ENCODE assay signal across 25 mouse cellular contexts in the genomic region with DNA sequence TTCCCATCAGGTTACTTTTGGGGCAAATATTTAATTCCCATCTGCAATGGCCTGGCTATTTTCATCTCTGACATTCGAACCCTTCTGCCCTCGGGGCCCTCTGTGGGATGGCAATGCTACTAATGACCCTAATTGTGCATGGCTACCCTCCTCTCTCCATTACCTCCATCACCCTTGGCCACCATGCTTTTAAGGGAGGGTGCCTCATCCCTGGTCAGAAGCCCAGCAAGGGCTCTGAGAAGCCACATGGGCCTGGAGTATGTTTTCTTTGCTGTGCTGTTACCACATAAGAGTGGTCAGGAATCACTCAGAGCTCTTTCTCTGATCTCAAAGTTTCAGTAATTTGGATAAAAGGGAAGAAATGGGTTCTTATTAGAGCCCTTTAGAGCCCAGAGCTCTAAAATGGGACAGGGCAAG. TPM values are rescaled to one million over a fixed set of nuclear protein-coding genes. Genes with fewer than 3 reads are reported as not detected.
DNase-seq lines count a peak whose midpoint lies in the region; ATAC-seq lines count a peak whose summit lies in the region.
"Had no signal": no experiment of that assay in that cellular context is flagged by ENCODE, and none has a peak within 500 bp of the region (broad histone marks: within the 10 kb centered on the region; RNA-seq: fewer than 3 reads in every experiment).

No protein-coding gene starts in this region.

- no peaks in the 10 kb centered on the region for H3K36me3 ChIP-seq in neural tube, embryonic 15.5 days
- no peaks in the 10 kb centered on the region for H3K36me3 ChIP-seq in embryonic facial prominence, embryonic 10.5 days (replicated peaks)
- H3K36me3 ChIP-seq: embryonic facial prominence, embryonic 13.5 days; heart, embryonic 12.5 days; stomach, embryonic 15.5 days had no signal

- 84% methylated on average over 2 of the region's 2 CpGs for WGBS in neural tube, embryonic 15.5 days
- WGBS in embryonic facial prominence, embryonic 10.5 days, result 82% methylated on average over 2 of the region's 2 CpGs

- no peak overlapping the region for H3K4me3 ChIP-seq in neural tube, embryonic 15.5 days (replicated peaks)
- H3K4me3 ChIP-seq in embryonic facial prominence, embryonic 10.5 days, result no peak overlapping the region
- H3K4me3 ChIP-seq: embryonic facial prominence, embryonic 13.5 days; heart, embryonic 12.5 days; stomach, embryonic 15.5 days had no signal

- no peaks in the 10 kb centered on the region for H3K4me1 ChIP-seq in neural tube, embryonic 15.5 days
- H3K4me1 ChIP-seq in embryonic facial prominence, embryonic 10.5 days, result no peaks in the 10 kb centered on the region
- H3K4me1 ChIP-seq: embryonic facial prominence, embryonic 13.5 days; heart, embryonic 12.5 days; stomach, embryonic 15.5 days had no signal

- intact Hi-C loops in heart, postnatal 25 days (cut with DNase I), result no loop called here
- intact Hi-C loops in left cerebral cortex, postnatal 36 days (cut with DNase I), result no loop called here

- H3K9ac ChIP-seq in neural tube, embryonic 15.5 days (replicated peaks), result no peak overlapping the region
- H3K9ac ChIP-seq: embryonic facial prominence, embryonic 13.5 days; heart, embryonic 12.5 days; stomach, embryonic 15.5 days had no signal

- H3K4me2 ChIP-seq in neural tube, embryonic 15.5 days, result no peak overlapping the region
- H3K4me2 ChIP-seq: embryonic facial prominence, embryonic 13.5 days; heart, embryonic 12.5 days; midbrain, embryonic 11.5 days; stomach, embryonic 15.5 days had no signal

- no peaks in the 10 kb centered on the region for H3K27me3 ChIP-seq in neural tube, embryonic 15.5 days (replicated peaks)
- no peaks in the 10 kb centered on the region for H3K27me3 ChIP-seq in embryonic facial prominence, embryonic 10.5 days (replicated peaks; ENCODE audit: low read depth, poor library complexity, severe bottlenecking)
- H3K27me3 ChIP-seq: embryonic facial prominence, embryonic 13.5 days; heart, embryonic 12.5 days; stomach, embryonic 15.5 days had no signal

- no peak for ATAC-seq in neural tube, embryonic 15.5 days (ENCODE audit: low FRiP score)
- ATAC-seq: intestine, embryonic 16.5 days had no signal

- H3K9me3 ChIP-seq in neural tube, embryonic 15.5 days (replicated peaks), result peaks cover 62% of the 10 kb centered on the region
- H3K9me3 ChIP-seq in embryonic facial prominence, embryonic 10.5 days, result peaks cover 92% of the 10 kb centered on the region
- H3K9me3 ChIP-seq: stomach, embryonic 15.5 days had no signal

- H3K27ac ChIP-seq in neural tube, embryonic 15.5 days (replicated peaks), result no peak overlapping the region
- H3K27ac ChIP-seq in embryonic facial prominence, embryonic 10.5 days (replicated peaks), result no peak overlapping the region
- H3K27ac ChIP-seq: embryonic facial prominence, embryonic 13.5 days; stomach, embryonic 15.5 days had no signal

- peak; percentile 90 for DNase-seq in heart, adult 11 months
- DNase-seq in heart, postnatal 25 days (ENCODE audit: low spot score), result no peak
- peak; percentile 13 for DNase-seq in neural tube, embryonic 10.5 days (ENCODE audit: extremely low spot score, low spot score)
- DNase-seq in embryonic facial prominence, embryonic 10.5 days (ENCODE audit: low spot score), result peak; percentile 10
- DNase-seq in skeletal muscle tissue, adult 2 months (ENCODE audit: low read depth, low spot score), result peak; percentile 8
- DNase-seq in left cerebral cortex, postnatal 36 days (ENCODE audit: low spot score in 2 of 2), result no peak
- no peak for DNase-seq in lung, postnatal 36 days
- DNase-seq: cerebellum, postnatal 14 days; gastrocnemius, postnatal 25 days; heart, postnatal 36 days; kidney, postnatal 14 days; lung, postnatal 4 days; right cerebral cortex, adult 18-20 months had no signal

RNA-seq across cellular contexts. Expression of gene Trpm8, which starts 22.1 kb away (rescaled TPM):
- not detected for total RNA-seq in heart, postnatal 25 days (2021)
- 0.11 and 0.14 TPM in 2 replicates for polyA plus RNA-seq in neural tube, embryonic 15.5 days (2015; fragmentation: Nextera tagmentation; extraction: Ambion mirVana)
- polyA plus RNA-seq in embryonic facial prominence, embryonic 10.5 days (2016; fragmentation: Nextera tagmentation; extraction: Ambion mirVana), result not detected in 2 replicates
- under 1 TPM in 1 of 2 experiments, not detected in 1; 0.25 TPM for total RNA-seq in left cerebral cortex, postnatal 36 days (2021)
- total RNA-seq: adrenal gland, adult 18-20 months; gastrocnemius, postnatal 25 days; heart, postnatal 36 days; monocyte, adult 5-6 weeks; neutrophil, adult 5-6 weeks had no signal
- polyA plus RNA-seq: embryonic facial prominence, embryonic 13.5 days; forebrain, embryonic 11.5 days; heart, embryonic 12.5 days; intestine, embryonic 16.5 days; limb, embryonic 14.5 days; liver, embryonic 16.5 days; midbrain, embryonic 11.5 days; stomach, embryonic 15.5 days had no signal

RNA-seq across cellular contexts. Expression of gene Hjurp, which starts 22.1 kb away (rescaled TPM):
- total RNA-seq in heart, postnatal 25 days (2021), result 10 to 100 TPM; 14.5 to 14.6 TPM
- polyA plus RNA-seq in neural tube, embryonic 15.5 days (2015; fragmentation: Nextera tagmentation; extraction: Ambion mirVana), result 63.6 and 84.0 TPM in 2 replicates
- 219 and 220 TPM in 2 replicates for polyA plus RNA-seq in embryonic facial prominence, embryonic 10.5 days (2016; fragmentation: Nextera tagmentation; extraction: Ambion mirVana)
- total RNA-seq in left cerebral cortex, postnatal 36 days (2021), result 10 to 100 TPM; 33.0 to 38.9 TPM

Comparison
In these comparisons a context has a peak if more than half of its experiments do, and no peak if none do; other contexts are left out.
1. DNase-seq: peak in heart, adult 11 months (single experiment), neural tube, embryonic 10.5 days (single experiment), embryonic facial prominence, embryonic 10.5 days (single experiment) and skeletal muscle tissue, adult 2 months (single experiment); none in heart, postnatal 25 days (single experiment), left cerebral cortex, postnatal 36 days (0 of 2) and lung, postnatal 36 days (single experiment).